In genomic region chr5:31451878-31452561, GRCm38 (mm10) we compare ENCODE assay signal across 8 mouse cellular contexts. TPM values are rescaled to one million over a fixed set of nuclear protein-coding genes. Genes with fewer than 3 reads are reported as not detected.
DNase-seq lines count a peak whose midpoint lies in the region; ATAC-seq and TF ChIP-seq lines count a peak whose summit lies in the region.

Gene Zfp512, plus strand, starts transcription at chr5:31452431.

- TF ChIP-seq POLR2A in cortical plate, adult 2 months (IDR thresholded peaks at IDR 0.05; ENCODE audit: extremely low read depth, insufficient read depth, low read length), result peak; percentile 74; the same call in 1 of the 2 replicates

- H3K4me1 ChIP-seq in cortical plate, adult 2 months (ENCODE audit: control insufficient read depth, insufficient read depth, low read length), result peaks cover 2% of the 10 kb centered on the region; the same call in 1 of the 2 replicates
- H3K4me1 ChIP-seq in megakaryocyte, embryonic 14.5 days, result peaks cover 24% of the 10 kb centered on the region

- no peaks in the 10 kb centered on the region for H3K9me3 ChIP-seq in megakaryocyte, embryonic 14.5 days

- H3K4me3 ChIP-seq in cortical plate, adult 2 months (ENCODE audit: insufficient read depth, low read length), result peak within 1 kb of the TSS; percentile 54
- H3K4me3 ChIP-seq in megakaryocyte, embryonic 14.5 days (replicated peaks), result peak within 1 kb of the TSS; percentile 91

- H3K27ac ChIP-seq in cortical plate, adult 2 months (ENCODE audit: insufficient read depth, low read length), result no peak within 1 kb of the TSS

- H3K36me3 ChIP-seq in megakaryocyte, embryonic 14.5 days (replicated peaks; ENCODE audit: low read length), result no peaks in the 10 kb centered on the region

- ATAC-seq in activated CD4-positive, CD25-positive, alpha-beta regulatory T cell, adult 4 months, result peak; percentile 95

- peak; percentile 90 to 92 for DNase-seq in gastrocnemius, adult 8-10 months (ENCODE audit: low spot score in 2 of 2)
- DNase-seq in hindlimb bud, embryonic 11.5 days (ENCODE audit: extremely low spot score, low read depth, low spot score), result peak; percentile 79
- peak; percentile 70 to 95 for DNase-seq in left cerebral cortex, adult 8-10 months (ENCODE audit: low spot score in 2 of 2)
- peak; percentile 98 for DNase-seq in right cerebral cortex, postnatal 10 days (ENCODE audit: low spot score in 2 of 2)
- peak; percentile 81 for DNase-seq in urinary bladder, postnatal 25 days (ENCODE audit: low spot score)

- peaks cover 3% of the 10 kb centered on the region for H3K27me3 ChIP-seq in megakaryocyte, embryonic 14.5 days (replicated peaks)

- no peak for TF ChIP-seq CTCF in cortical plate, adult 2 months (IDR thresholded peaks at IDR 0.05; ENCODE audit: extremely low read depth, insufficient read depth, low read length)

RNA-seq across cellular contexts. Expression of gene Zfp512, which starts in this region (rescaled TPM):
- 10 to 100 TPM; 25.5 to 33.0 TPM for polyA plus RNA-seq in activated CD4-positive, CD25-positive, alpha-beta regulatory T cell, adult 4 months (2017; shearing (Covaris generic))
- 41.5 and 47.0 TPM in 2 replicates for polyA plus RNA-seq in cortical plate, adult 2 months (2012; rRNA removed)
- total RNA-seq in gastrocnemius, adult 8-10 months (2022), result 10 to 100 TPM; 11.5 to 14.3 (median 12.8) TPM
- total RNA-seq in left cerebral cortex, adult 8-10 months (2022), result 10 to 100 TPM; 47.5 to 52.8 (median 51.8) TPM
- 3.4 and 4.0 TPM in 2 replicates for polyA plus RNA-seq in megakaryocyte, embryonic 14.5 days (2012; ENCODE audit: insufficient read depth, low replicate concordance)
